Mouse (Mus musculus): ENCODE measurements around the gene Ppara. TPM values are rescaled to one million over a fixed set of nuclear protein-coding genes. Genes with fewer than 3 reads are reported as not detected.

The Ppara gene
- total and polyA plus RNA-seq, 3 experiments = 12.9 to 60.7 (median 53.1) TPM

DNA sequence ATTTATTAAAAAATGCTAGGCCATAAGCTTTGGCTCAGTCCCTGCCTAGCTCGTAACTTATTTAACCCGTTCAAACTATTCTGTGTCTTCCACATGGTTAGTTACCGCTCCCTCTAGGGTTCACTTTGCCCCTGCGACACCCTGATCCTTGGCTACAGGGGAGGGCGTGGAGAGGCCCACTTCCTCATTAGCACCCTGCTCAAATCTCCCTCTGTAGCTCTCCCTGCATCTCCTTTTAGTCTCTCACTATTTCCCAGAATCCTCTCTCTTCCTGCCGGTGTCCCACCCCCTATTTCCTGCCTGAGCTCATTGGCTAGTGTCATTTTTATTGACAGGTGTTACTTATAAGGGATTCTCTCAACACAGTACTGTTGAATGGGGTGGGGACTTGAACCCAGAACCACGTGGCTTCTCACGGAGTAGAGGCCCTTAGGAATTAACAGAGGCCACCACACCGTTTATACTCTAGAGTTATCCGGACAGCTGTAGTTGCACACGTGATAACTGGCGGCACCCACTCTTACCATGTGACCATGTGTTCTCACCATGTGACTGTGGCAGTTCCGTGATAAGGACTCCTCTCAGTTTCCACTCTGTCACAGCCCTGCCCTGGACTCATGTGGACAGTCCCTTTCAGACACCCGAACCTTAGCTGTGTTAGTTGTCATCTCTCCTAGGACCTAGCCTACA is 36.3 kb upstream of the Ppara start:
- H3K9ac ChIP-seq (ENCODE audit: low read depth, low read length) = no peak overlapping the region; the same call in 1 of the 2 replicates
- peaks cover 49% of the 10 kb centered on the region for H3K36me3 ChIP-seq (ENCODE audit: control insufficient read depth, insufficient read depth, low read length)
- TF ChIP-seq EP300 (IDR thresholded peaks at IDR 0.05; ENCODE audit: insufficient read depth, low read depth, low read length) (peak; percentile 70; the same call in 1 of the 2 replicates), POLR2A (IDR thresholded peaks at IDR 0.05; ENCODE audit: insufficient read depth, low read depth, low read length) (peak; percentile 26; the same call in 1 of the 2 replicates), CTCF (IDR thresholded peaks at IDR 0.05) (no peak)
- DNase-seq = peak in 1 of 2 experiments; percentile 42
- intact Hi-C loops (cut with DNase I) = no loop called here
- peaks cover 4% of the 10 kb centered on the region for H3K79me2 ChIP-seq (replicated peaks; ENCODE audit: control insufficient read depth, insufficient read depth, low read length)
- no peaks in the 10 kb centered on the region for H3K27me3 ChIP-seq (ENCODE audit: control insufficient read depth, insufficient read depth, low read length)
- no peak overlapping the region for H3K4me3 ChIP-seq
- peaks cover 45% of the 10 kb centered on the region for H3K4me1 ChIP-seq (ENCODE audit: control insufficient read depth, insufficient read depth, low read length)
- H3K27ac ChIP-seq = peak overlapping the region; percentile 62
- 49% methylated on average over 14 of the region's 14 CpGs for WGBS

DNA sequence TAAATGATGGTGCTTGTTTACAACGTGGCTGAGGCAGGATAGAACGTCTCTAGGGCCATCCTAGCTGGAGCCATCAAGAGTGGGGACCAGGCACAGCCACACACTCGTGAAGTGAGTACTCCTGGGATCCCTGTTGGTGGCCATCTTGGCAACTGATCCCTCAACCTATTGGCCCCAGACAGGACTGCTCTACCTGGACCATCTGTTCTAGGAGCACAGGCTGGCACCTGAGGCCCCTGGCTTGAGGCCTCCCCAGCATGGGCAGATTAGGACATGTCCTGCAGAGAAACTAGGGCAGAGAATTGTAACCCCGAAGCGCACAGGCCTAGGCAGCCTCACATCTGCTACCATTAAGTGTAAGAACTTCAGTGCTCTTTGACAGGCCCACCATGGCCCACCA is 35.3 kb upstream of the Ppara start:
- 0 out of 2 replicates have a peak, but pooled peaks have one; percentile 11 for TF ChIP-seq POLR2A (IDR thresholded peaks at IDR 0.05; ENCODE audit: insufficient read depth, low read depth, low read length)
- TF ChIP-seq EP300 (IDR thresholded peaks at IDR 0.05; ENCODE audit: insufficient read depth, low read depth, low read length) = no peak
- TF ChIP-seq CTCF (IDR thresholded peaks at IDR 0.05) = no peak
- Histone ChIP-seq H3K4me3 (no peak overlapping the region), H3K79me2 (replicated peaks; ENCODE audit: control insufficient read depth, insufficient read depth, low read length) (peaks cover 2% of the 10 kb centered on the region; the same call in 1 of the 2 replicates), H3K36me3 (ENCODE audit: control insufficient read depth, insufficient read depth, low read length) (peaks cover 51% of the 10 kb centered on the region), H3K27ac (peak overlapping the region; percentile 62), H3K27me3 (ENCODE audit: control insufficient read depth, insufficient read depth, low read length) (no peaks in the 10 kb centered on the region), H3K9ac (ENCODE audit: low read depth, low read length) (no peak overlapping the region), H3K4me1 (ENCODE audit: control insufficient read depth, insufficient read depth, low read length) (peaks cover 49% of the 10 kb centered on the region)
- intact Hi-C loops (cut with DNase I) = no loop called here
- DNase-seq = no peak
- WGBS = 78% methylated on average over 5 of the region's 5 CpGs

DNA sequence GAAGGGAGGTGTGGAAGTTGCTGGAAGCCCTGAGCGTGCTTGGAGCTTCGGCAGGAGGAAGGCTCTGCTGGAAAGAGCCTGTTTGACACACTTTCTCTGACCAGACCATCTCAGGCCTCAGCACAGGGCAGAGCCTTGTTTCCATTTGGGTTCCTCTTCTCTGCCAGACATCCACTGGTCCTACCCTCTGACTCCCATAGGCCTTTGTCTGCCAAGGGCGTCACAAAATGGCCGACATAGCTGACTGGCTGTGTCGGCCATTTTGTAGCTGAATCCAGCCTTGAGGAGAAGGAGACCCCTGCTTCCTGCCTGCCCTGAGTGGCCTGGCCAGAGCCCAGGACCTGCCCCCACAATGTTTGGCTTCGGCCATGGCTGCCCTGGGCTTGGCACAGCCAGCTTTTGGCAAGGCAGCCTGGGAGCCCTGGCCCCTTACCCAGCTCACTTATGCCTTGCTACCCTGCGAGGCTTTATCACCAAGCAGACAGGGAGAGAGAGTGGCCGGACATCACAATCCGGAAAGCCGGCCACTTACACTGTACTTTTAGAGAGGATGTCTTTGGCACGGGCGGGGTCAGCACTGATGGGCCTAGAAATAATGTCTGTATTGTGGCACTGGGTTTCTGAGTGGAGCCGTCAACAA is 34.8 kb upstream of the Ppara start:
- Histone ChIP-seq H3K36me3 (ENCODE audit: control insufficient read depth, insufficient read depth, low read length) (peaks cover 57% of the 10 kb centered on the region), H3K27me3 (ENCODE audit: control insufficient read depth, insufficient read depth, low read length) (no peaks in the 10 kb centered on the region), H3K9ac (ENCODE audit: low read depth, low read length) (0 out of 2 replicates have a peak overlapping the region, but pooled peaks have one; percentile 21), H3K4me1 (ENCODE audit: control insufficient read depth, insufficient read depth, low read length) (peaks cover 53% of the 10 kb centered on the region), H3K79me2 (replicated peaks; ENCODE audit: control insufficient read depth, insufficient read depth, low read length) (peaks cover 2% of the 10 kb centered on the region; the same call in 1 of the 2 replicates), H3K27ac (peak overlapping the region; percentile 62), H3K4me3 (no peak overlapping the region)
- DNase-seq = no peak
- 45% methylated on average over 13 of the region's 13 CpGs for WGBS
- intact Hi-C loops (cut with DNase I) = loop anchor here (2.0 to 10.0 kb wide), 3 partner anchors 15 to 225 kb away; no protein-coding TSS in a partner anchor
- TF ChIP-seq CTCF (IDR thresholded peaks at IDR 0.05) (no peak), POLR2A (IDR thresholded peaks at IDR 0.05; ENCODE audit: insufficient read depth, low read depth, low read length) (0 out of 2 replicates have a peak, but pooled peaks have one; percentile 6), EP300 (IDR thresholded peaks at IDR 0.05; ENCODE audit: insufficient read depth, low read depth, low read length) (0 out of 2 replicates have a peak, but pooled peaks have one; percentile 21)

DNA sequence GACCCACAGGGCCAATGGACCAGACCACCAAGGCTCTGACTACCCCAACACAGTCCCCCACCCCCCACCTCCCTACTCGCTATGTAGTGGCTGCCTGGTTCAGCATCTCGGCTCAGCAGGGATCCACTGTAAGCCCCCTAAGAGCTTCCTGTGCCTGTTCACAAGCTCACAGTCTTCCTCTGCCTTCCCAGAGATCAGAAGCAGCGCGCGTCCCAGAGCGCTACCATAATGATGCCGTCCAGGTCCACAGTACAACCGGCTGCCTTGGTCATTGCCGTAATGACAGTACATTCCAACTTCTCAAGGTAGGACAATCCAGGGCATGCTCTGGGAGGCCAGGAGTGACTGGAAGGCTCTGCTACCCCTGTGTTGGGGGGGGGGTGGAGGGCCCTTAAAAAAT is 34.1 kb upstream of the Ppara start:
- Histone ChIP-seq H3K9ac (ENCODE audit: low read depth, low read length) (peak overlapping the region; percentile 21), H3K79me2 (replicated peaks; ENCODE audit: control insufficient read depth, insufficient read depth, low read length) (0 out of 2 replicates have a peak, but pooled peaks cover 2% of the 10 kb centered on the region), H3K27me3 (ENCODE audit: control insufficient read depth, insufficient read depth, low read length) (no peaks in the 10 kb centered on the region), H3K36me3 (ENCODE audit: control insufficient read depth, insufficient read depth, low read length) (peaks cover 63% of the 10 kb centered on the region), H3K27ac (peak overlapping the region; percentile 62), H3K4me3 (no peak overlapping the region), H3K4me1 (ENCODE audit: control insufficient read depth, insufficient read depth, low read length) (peaks cover 60% of the 10 kb centered on the region)
- intact Hi-C loops (cut with DNase I) = loop anchor here (2.0 to 10.0 kb wide), 3 partner anchors 16 to 226 kb away; no protein-coding TSS in a partner anchor
- WGBS = 57% methylated on average over 9 of the region's 9 CpGs
- TF ChIP-seq EP300 (IDR thresholded peaks at IDR 0.05; ENCODE audit: insufficient read depth, low read depth, low read length) (no peak), CTCF (IDR thresholded peaks at IDR 0.05) (no peak), POLR2A (IDR thresholded peaks at IDR 0.05; ENCODE audit: insufficient read depth, low read depth, low read length) (no peak)
- no peak for DNase-seq

DNA sequence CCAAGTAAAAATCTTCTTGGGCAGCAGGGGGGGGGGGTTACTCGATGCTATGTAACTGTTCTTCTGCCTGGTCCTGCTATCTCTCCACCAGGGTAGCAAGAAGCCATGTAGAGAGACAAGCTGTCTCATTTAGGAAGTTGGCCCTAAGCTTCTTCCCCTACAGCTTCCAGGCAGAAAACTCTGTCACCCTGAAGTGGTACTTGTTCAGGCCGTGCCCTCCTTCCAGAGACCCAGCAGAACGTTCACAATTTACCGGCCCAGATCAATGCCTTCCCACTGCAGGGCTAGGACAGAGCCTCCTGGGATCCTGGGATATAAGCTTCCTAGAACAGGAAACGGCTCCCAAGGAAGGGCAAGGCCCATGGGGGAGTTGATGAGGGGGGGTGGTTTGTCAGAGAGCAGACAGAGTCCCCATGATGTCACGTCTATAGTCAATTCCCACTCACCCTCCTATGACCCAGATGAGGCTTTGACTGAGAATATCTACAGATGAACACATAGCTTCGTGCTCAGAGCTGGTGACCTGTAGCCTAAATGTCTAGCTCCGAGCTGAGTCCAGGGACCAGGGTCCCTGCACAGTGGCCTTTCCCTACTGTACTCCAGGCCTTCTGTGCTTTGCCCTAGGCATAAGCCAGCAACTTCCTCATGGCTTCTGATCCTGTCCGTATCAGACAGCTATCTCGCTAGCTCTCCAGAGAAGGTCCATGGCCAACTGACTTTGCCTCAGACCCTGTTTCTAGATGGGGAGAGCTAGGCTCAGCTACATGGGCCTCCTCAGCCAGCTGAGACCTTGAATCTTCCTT is 33.5 kb upstream of the Ppara start:
- intact Hi-C loops (cut with DNase I) = loop anchor here (2.0 to 10.0 kb wide), 3 partner anchors 17 to 227 kb away; no protein-coding TSS in a partner anchor
- H3K27me3 ChIP-seq (ENCODE audit: control insufficient read depth, insufficient read depth, low read length) = no peaks in the 10 kb centered on the region
- H3K9ac ChIP-seq (ENCODE audit: low read depth, low read length) = peak overlapping the region; percentile 18
- TF ChIP-seq CTCF (IDR thresholded peaks at IDR 0.05) (no peak), EP300 (IDR thresholded peaks at IDR 0.05; ENCODE audit: insufficient read depth, low read depth, low read length) (0 out of 2 replicates have a peak, but pooled peaks have one; percentile 40), POLR2A (IDR thresholded peaks at IDR 0.05; ENCODE audit: insufficient read depth, low read depth, low read length) (peak; percentile 47; the same call in 1 of the 2 replicates)
- WGBS = 35% methylated on average over 10 of the region's 10 CpGs
- H3K4me3 ChIP-seq = no peak overlapping the region
- no peak for DNase-seq
- peak overlapping the region; percentile 86 for H3K27ac ChIP-seq
- 0 out of 2 replicates have a peak, but pooled peaks cover 2% of the 10 kb centered on the region for H3K79me2 ChIP-seq (replicated peaks; ENCODE audit: control insufficient read depth, insufficient read depth, low read length)
- peaks cover 64% of the 10 kb centered on the region for H3K4me1 ChIP-seq (ENCODE audit: control insufficient read depth, insufficient read depth, low read length)
- H3K36me3 ChIP-seq (ENCODE audit: control insufficient read depth, insufficient read depth, low read length) = peaks cover 63% of the 10 kb centered on the region
